Mouse (Mus musculus): ENCODE results near the gene Map4k5.

DNA sequence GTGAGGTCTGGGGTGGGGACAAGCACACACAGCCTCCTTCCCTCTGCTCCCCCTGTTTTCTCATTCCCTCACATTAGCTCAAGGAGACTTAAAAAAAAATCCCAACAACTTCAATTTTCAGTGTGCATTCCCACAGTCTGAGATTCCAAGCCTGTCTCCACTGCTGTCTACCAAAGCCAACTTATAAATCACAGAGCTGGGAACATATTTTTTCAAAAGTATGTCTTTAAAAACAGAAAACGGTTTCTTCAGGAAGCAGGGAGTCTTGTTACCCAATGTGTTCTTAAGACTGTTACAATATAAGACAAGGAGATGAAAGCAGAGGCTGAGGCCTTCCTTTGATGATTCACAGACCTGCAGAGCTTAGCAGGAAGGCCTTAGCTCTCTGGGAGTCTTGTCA is 81.0 kb downstream of the Map4k5 start:
- TF ChIP-seq CHD1 (IDR thresholded peaks at IDR 0.05; ENCODE audit: low read depth, low read length) (no peak), CTCF (IDR thresholded peaks at IDR 0.05 in 2 of 3, conservative IDR thresholded peaks at IDR 0.05 in 1 of 3; ENCODE audit: control insufficient read depth in 1 of 3, insufficient read depth in 1 of 3, low read depth in 2 of 3, low read length in 3 of 3, poor library complexity in 1 of 3, severe bottlenecking in 1 of 3) (no peak), CHD2 (IDR thresholded peaks at IDR 0.05; ENCODE audit: low read length) (no peak), EP300 (IDR thresholded peaks at IDR 0.05; ENCODE audit: low read depth in 1 of 2, low read length in 2 of 2) (no peak), MAZ (IDR thresholded peaks at IDR 0.05; ENCODE audit: low read depth, low read length) (no peak), POLR2A (IDR thresholded peaks at IDR 0.05; ENCODE audit: control insufficient read depth in 1 of 2, insufficient read depth in 1 of 2, low read depth in 1 of 2, low read length in 2 of 2, poor library complexity in 1 of 2) (no peak), SIN3A (IDR thresholded peaks at IDR 0.05; ENCODE audit: low read length) (no peak), MEF2A (IDR thresholded peaks at IDR 0.05; ENCODE audit: extremely low read depth, insufficient replicate concordance, low read depth, low read length, poor library complexity, severe bottlenecking) (no peak)
